Mouse (Mus musculus) adrenal gland, adult 8-10 months (tissue): Measurements from ENCODE around the gene Rapgef5. TPM values are rescaled to one million over a fixed set of nuclear protein-coding genes. Genes with fewer than 3 reads are reported as not detected.

Source experiments
- DNase-seq: peaks from one replicate; pipeline ENCODE4 v3.0.0; 2022
- total RNA-seq, 4 experiments: library from RNA; stranded (reverse); gene quantifications; 2 replicates each; pipeline ENCODE4 v1.2.4; 2022

Gene Rapgef5
- total RNA-seq, 4 experiments from 2014 or later: 34.3 to 45.7 (median 42.5) TPM

DNA sequence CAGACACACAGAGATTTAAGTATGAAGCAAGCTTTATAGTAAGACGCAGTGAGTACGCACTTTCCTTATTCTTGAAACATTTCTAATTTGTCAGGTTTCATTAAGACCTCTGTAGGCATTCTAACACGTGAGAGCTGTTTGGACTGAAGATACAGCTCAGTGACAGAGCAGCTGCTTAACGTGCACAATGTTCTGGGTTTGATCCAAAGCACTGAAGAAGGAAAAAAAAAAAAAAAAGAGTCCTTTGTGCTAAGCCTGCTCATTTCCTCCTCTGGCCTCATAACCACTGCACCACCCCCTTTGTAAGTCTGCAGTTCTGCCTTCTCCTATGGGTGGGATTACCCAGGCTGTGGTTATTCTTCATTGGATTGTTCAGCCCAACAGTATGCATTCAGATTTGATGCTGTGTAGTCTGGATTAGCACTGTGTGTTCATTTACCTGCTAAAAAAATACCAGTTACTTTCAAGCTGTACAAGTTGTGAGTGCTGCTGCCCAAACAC lies 103.3 kb downstream of the Rapgef5 start:
- no peak for DNase-seq

- no peak for DNase-seq
Observed at GRCm38 (mm10) chr12:117622972-117623371, 106.7 kb downstream of the Rapgef5 start.

GRCm38 (mm10) chr12:117627311-117627710 lies 111.0 kb downstream of the Rapgef5 start:
- DNase-seq: no peak

DNA sequence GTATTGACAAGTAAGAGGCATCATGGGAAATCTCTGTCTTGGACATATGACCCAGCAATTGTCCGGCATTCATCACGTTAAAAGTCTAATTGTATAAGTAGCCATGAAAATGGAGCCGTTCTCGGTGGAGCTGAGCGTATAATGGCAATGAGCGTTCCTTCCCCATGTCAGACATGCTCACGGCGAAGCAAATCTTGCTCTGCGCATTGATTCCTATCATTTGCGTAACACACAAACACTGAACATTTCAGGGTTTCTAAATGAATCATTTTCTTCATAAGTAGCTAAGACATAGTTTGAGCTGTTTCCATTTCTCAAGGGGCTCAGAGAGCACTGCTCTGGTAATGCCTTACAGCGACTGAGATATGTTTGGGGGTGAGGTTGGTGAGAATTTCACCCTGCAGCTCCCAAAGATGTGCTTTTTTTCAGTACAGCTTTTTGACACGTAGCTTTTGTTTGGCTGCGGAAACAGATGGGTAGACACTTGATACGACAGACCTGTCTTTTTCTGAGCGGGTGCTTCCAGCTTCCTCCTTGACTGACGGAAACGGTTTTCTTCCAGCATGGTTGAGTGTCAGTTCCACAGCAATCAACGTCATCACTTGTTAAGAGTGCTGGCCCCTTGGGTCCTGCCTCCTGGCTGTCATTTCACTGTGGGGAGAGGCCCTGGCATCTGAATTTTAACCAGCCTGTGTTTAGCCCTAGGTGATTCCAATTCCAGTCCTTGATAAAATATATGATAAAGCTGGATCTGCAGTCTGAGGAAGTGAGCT lies 112.2 kb downstream of the Rapgef5 start:
- DNase-seq: no peak

DNA sequence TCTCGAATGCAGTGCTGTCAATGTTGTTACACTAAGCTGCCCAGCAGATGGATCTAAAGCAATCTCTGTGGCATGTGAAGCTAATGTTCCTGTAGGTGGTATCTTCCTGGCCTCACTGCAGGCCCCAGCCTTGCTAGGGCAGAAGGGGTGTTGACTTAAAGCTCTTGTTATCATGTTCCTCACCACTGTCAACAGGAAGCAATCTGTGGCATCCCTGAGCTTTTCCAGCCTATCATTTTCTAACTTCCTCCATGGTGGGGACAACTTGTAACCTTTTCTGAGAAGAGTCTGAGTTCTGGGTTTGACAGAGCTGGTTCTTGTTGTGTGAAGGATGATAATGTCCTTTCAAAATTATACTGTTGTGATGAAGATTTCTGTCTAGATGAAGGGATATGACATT lies 115.9 kb downstream of the Rapgef5 start:
- no peak for DNase-seq

DNA sequence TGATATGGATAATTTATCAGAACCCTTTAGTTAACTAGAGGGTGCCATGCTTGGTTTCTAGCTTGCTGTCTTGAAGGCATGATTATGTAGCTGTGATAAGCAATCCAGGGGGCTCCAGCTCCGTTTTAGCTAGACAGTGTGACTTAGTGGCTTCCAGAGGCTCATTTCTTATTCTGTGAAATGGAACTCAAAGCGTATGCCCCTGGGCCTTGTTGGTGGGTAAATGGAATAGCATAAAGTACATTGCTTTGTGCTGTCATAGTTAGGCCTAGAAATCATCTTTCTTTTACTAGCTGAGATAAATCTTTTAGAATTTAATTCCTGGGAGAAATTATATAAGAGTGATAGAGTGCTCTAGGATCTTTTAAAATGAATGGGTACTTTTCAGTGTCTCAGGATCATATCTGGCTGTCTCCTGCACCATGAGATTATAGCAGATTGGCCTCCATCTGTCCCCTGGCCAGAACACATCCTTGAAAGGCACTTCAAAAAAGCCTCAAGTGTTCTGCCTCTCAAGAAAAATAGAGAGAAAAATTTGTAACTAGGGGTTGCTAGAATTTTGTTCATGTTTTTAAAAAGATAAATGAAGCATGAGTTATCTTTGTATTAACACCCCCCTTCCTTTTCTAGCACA lies 120.0 kb downstream of the Rapgef5 start:
- DNase-seq: no peak

DNA sequence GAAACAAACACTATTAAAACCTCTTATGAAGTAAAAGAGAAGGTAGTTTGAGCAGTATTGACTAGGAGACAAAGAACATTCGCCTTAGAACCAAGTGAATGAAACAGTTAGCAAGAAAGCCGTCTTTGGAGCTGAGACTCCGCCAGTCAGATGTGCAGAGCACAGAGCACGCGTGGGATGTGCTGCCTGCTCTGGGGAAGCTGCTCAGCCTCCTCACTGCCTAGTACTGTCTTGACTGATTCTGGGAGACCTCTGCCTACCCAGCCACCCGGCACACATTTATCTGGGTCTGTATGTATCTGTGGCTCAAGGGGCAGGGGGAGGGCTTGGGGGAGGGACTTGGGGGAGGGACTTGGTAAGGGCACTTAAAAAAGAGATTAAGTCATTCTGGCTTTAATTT lies 120.7 kb downstream of the Rapgef5 start:
- no peak for DNase-seq

DNA sequence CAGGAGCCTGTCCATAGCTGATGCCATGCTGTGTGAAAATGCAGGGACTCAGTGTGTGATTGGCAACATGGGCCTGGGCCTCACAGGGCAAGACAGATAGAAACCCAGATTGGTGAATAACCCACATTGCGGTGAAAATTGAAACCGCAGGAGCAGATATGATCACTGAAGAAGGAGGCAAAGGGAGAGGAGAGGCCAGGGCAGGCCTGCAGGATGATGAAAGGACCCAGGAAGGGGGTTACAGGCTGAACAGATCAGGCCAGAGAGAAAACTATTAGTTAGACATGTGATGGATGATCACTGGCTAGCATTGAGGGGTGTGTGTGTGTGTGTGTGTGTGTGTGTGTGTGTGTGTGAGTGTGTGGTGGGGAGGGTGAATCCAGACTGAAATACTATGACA lies 122.6 kb downstream of the Rapgef5 start:
- no peak for DNase-seq

DNA sequence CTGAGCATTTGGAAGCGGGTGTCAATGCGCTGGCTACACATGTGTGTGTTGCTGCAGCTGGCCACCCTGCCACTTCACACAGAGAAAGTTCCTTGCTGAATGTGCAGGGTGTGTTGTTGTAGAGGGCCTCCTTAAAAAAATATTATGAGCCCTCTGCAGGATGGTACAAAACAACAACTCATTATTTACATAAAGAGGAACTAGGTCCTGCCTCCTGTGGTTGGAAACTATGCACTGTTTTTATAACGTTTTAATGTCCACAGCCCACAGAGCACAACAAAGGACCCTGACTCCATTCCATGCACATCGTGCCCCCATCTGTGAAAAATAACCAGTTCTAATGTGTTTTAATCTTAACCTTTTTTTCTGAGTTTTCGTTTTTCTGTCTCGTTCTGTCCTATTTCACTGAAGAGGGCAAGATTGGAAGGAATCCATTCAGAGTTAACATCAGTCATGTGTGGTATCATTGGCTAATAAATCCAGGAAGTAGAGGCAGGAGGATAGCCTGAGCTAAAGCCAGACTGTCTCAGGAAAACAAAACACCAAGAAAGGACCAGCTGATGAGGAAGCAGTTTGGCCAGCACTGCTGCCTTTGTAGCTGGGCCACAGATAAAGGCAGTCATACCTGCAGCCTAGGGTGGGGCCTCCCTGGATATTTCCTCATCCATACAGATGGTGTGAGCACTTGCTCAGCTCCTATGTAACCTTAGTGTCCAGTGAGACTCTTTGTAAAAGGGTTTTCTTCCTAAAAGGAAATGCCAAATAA lies 123.3 kb downstream of the Rapgef5 start:
- DNase-seq: no peak

DNA sequence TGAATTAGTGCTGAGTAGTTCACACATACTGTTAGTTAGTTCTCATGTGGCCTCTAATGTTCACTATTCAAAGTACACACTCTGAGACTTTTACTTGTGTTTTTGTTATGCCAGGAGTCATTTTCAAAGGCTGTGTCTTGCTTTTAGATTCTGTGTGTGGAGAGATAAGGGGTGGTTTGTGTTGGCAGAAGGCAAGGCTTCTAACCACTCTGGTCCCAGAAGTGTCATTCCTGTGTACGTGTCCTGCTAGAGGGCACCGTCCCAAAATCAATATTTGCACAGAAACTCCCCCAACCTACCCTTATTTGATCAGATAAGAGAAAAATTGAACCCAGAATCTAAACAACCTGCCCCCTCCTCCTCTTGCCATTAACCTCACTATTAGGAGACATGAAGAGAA lies 126.2 kb downstream of the Rapgef5 start:
- no peak for DNase-seq

- no peak for DNase-seq
Observed at GRCm38 (mm10) chr12:117645771-117646170, 129.5 kb downstream of the Rapgef5 start.

- no peak for DNase-seq
Observed at GRCm38 (mm10) chr12:117653920-117654472, 137.7 kb downstream of the Rapgef5 start.

DNA sequence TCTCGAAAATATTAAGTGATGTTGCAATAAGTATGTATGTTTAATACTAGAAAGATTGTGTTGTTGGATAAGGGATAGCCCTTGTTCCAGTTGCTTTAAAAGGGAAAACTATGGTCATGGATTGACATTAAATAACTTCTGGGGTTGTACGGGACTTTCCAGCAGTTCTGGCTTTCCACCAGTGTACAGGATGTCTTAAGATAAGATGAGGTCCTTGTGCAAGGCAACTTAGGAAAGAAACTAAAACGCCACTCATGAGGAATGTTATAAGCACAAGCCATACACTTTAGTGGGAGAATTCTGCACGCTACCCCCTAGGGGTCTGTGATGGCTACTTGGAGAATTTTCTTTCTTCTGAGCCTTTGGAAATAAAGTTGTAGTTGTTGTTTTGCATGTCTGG lies 140.7 kb downstream of the Rapgef5 start:
- DNase-seq: no peak

DNA sequence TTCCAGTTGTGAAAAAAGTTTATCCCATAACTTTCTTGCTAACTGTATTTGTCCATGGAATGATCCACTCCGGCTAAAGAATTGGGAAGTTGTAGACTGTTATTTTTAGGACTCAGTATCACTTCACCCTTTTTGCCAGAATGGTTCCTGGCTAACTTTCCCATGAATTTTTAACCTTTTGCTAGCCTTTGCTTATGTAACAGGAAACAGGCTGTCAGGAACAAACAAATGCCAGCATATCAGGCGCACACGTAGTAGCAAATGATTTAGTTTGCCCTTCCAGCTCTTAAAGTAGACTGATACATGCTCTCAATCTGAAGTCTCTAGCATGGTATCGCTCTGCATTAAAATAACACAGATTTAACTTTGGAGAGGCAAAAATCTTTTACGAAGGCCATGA lies 141.5 kb downstream of the Rapgef5 start:
- DNase-seq: no peak

DNA sequence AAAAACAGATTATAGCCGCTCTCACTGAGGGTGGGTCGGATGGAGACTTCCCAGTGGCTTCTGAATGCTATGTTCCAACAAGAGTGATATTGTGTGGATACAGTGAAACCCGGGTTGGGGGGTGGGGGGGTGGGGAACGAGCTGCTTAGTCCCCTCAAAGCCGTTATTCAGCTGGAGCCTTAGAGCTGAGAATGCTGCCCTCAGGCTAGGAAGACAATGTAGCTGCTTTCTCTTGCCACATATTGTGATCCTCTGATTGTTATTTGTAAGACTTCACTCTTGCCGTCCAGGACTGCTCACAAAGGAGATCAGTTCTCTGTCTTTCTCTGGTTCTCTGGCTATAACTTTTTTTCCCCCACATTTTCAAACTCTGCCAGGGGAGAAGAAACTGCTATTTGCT lies 142.5 kb downstream of the Rapgef5 start:
- no peak for DNase-seq

GRCm38 (mm10) chr12:117660361-117660760 lies 144.1 kb downstream of the Rapgef5 start:
- DNase-seq: no peak

- DNase-seq: no peak
Observed at GRCm38 (mm10) chr12:117661871-117662270, 145.6 kb downstream of the Rapgef5 start.

DNA sequence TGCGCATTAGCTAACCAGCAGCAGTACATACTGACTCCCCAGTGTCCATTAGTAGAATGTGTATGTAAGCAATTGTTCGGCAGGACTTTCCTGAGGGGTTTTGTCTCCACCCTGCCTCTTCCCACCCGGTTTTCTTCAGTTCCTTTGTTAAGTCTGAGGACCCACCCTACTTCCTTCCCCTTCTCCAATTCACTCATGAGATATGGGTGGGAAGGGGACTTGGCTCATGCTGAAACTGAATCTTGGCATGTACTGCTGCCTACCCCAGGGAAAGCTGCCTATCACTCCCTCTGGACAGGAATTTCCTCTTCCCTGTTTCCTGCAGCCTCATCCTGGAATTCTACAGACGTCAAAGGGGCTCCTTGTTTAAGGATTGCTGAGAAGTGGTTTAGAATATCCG lies 147.4 kb downstream of the Rapgef5 start:
- peak; percentile 30 for DNase-seq

GRCm38 (mm10) chr12:117664644-117665043 lies 148.4 kb downstream of the Rapgef5 start:
- no peak for DNase-seq

GRCm38 (mm10) chr12:117666391-117666790 lies 150.1 kb downstream of the Rapgef5 start:
- DNase-seq: no peak

DNA sequence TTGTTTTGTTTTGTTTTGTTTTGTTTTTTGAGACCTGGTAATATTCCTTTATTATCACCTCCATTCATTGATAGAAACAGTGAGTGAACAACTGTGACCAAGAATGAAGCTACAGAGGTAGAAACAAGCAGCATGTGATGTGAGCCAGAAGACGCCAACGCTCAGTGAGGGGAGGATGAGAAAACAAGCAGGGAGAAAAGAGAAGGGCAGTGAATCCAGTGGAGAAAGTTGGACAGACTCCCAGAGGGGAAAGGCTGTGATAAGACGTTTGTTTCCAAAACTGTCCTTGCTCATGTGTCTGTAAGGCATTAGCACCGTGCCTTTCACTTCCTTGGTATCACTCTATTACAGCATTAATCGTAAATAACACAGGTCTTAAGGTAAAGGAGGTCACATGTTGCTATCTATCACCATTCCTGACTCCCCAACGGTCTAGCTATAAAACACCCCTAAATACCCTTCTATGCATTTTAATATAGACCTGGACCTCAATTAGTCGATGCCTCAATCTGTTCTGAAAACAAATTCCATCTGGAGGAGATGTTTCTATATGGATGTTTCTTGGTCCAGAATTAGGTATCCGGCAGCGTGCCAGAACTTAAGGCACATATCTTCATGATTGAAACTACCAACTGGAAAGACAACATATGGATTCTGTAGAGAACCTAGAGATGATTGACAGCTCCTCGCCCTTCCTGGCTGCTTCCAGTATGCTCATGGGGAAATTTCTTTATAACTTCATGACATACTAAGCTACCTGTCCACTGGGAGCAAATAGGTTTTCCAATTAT lies 153.5 kb downstream of the Rapgef5 start:
- DNase-seq: no peak

DNA sequence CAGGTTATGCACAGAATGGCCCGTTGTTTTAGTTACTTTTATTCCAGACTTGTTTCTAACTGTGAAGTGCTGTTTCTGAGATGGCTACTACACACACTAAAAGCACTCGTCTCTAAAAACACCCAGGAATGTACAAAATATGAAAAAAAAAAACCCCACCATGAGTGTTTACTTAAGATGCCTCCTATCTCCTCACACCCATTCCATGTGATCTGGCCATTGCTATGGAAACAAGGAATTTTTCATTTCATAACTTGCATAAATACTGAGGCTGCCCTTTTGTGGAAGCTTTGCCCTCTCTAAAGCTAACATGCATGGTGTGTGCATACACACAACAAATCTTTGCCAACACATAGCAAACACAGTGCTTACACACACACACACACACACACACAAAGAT lies 156.9 kb downstream of the Rapgef5 start:
- DNase-seq: no peak
